Mouse (Mus musculus) lung, adult 2 months (tissue): ENCODE results near the gene Tmem260. TPM values are rescaled to one million over a fixed set of nuclear protein-coding genes. Genes with fewer than 3 reads are reported as not detected.
"Not testable (repeated sequence)": the region's sequence is repeated elsewhere in the genome, so short reads cannot be mapped to it uniquely, and the experiment has no call there.

ENCODE experiments used
- DNase-seq: peaks from one replicate; pipeline ENCODE4 v3.0.0; 2022
- H3K4me1 ChIP-seq: fragments of 200-500 bp; 2 replicates; pipeline ENCODE4 v1.6.1; 2011; ENCODE audit warnings: low read length; ENCODE audit not compliant: control insufficient read depth, insufficient read depth
- H3K4me3 ChIP-seq: fragments of 200-500 bp; replicated peaks from 2 replicates; pipeline ENCODE3; 2011; ENCODE audit warnings: low read depth, mild to moderate bottlenecking, control low read depth, low read length; ENCODE audit errors: extremely low read depth
- CTCF ChIP-seq: fragments of 200-500 bp; IDR thresholded peaks from 2 replicates; pipeline ENCODE4 v1.5.1; 2011; ENCODE audit warnings: mild to moderate bottlenecking, low read length, control low read depth; ENCODE audit not compliant: insufficient read depth
- POLR2A ChIP-seq: fragments of 200-500 bp; IDR thresholded peaks from 2 replicates; pipeline ENCODE4 v1.6.1; 2011; ENCODE audit warnings: low read depth, mild to moderate bottlenecking, control low read depth, low read length, borderline replicate concordance; ENCODE audit errors: extremely low read depth
- WGBS: fragments of 180-500 bp; shearing (Covaris S2); methylation state at CpG from one replicate; pipeline ENCODE4 v1.1.7; 2018; 5-methylcytosine and 5-hydroxymethylcytosine counted together
- polyA plus RNA-seq: library from polyadenylated mRNA; depleted of rRNA; stranded (reverse); fragments of >200 nt; gene quantifications from 2 replicates; pipeline ENCODE4 v1.2.3, GENCODE M21; 2012

Gene Tmem260
- polyA plus RNA-seq, 1 experiment, result 15.7 TPM

GRCm38 (mm10) chr14:48475370-48475769 lies 29.4 kb downstream of the Tmem260 start:
- Histone ChIP-seq H3K4me3 (no peak overlapping the region), H3K4me1 (no peaks in the 10 kb centered on the region)
- TF ChIP-seq CTCF (no peak), POLR2A (no peak)
- no peak for DNase-seq
- WGBS, result 87% methylated on average over 1 of the region's 1 CpGs

GRCm38 (mm10) chr14:48475834-48476233 lies 29.9 kb downstream of the Tmem260 start:
- WGBS, result 63% methylated on average over 3 of the region's 3 CpGs
- not testable (repeated sequence) for H3K4me3 ChIP-seq, H3K4me1 ChIP-seq, DNase-seq

GRCm38 (mm10) chr14:48476278-48476677 lies 30.4 kb downstream of the Tmem260 start:
- no peak overlapping the region for H3K4me3 ChIP-seq
- no peak for DNase-seq
- TF ChIP-seq POLR2A, result no peak
- no peak for TF ChIP-seq CTCF
- no peaks in the 10 kb centered on the region for H3K4me1 ChIP-seq
- 43% methylated on average over 8 of the region's 8 CpGs for WGBS

GRCm38 (mm10) chr14:48481591-48481990 lies 35.7 kb downstream of the Tmem260 start:
- Histone ChIP-seq H3K4me1 (no peaks in the 10 kb centered on the region), H3K4me3 (no peak overlapping the region)
- no peak for DNase-seq
- TF ChIP-seq POLR2A (no peak), CTCF (no peak)
- WGBS, result 75% methylated on average over 7 of the region's 7 CpGs

- Histone ChIP-seq H3K4me1 (no peaks in the 10 kb centered on the region), H3K4me3 (no peak overlapping the region)
- no peak for DNase-seq
- TF ChIP-seq CTCF (no peak), POLR2A (no peak)
- WGBS, result 89% methylated on average over 6 of the region's 6 CpGs
Observed at GRCm38 (mm10) chr14:48482762-48483161, 36.8 kb downstream of the Tmem260 start.

GRCm38 (mm10) chr14:48493896-48494295 lies 48.0 kb downstream of the Tmem260 start:
- Histone ChIP-seq H3K4me1 (no peaks in the 10 kb centered on the region), H3K4me3 (no peak overlapping the region)
- WGBS, result 21% methylated on average over 4 of the region's 4 CpGs
- peak; percentile 70 for TF ChIP-seq CTCF
- TF ChIP-seq POLR2A, result no peak
- peak; percentile 18 for DNase-seq

- 91% methylated on average over 7 of the region's 7 CpGs for WGBS
Observed at GRCm38 (mm10) chr14:48502573-48502972, 56.6 kb downstream of the Tmem260 start.

GRCm38 (mm10) chr14:48503691-48504565 lies 58.0 kb downstream of the Tmem260 start:
- WGBS, result 65% methylated on average over 18 of the region's 18 CpGs
- TF ChIP-seq POLR2A, result no peak
- no peak for TF ChIP-seq CTCF
- DNase-seq, result no peak

More at GRCm38 (mm10) chr14:48502573-48502972, 56.6 kb downstream of the Tmem260 start:
- DNase-seq, result no peak
- H3K4me3 ChIP-seq, result no peak overlapping the region
- TF ChIP-seq CTCF (no peak), POLR2A (no peak)
- H3K4me1 ChIP-seq, result no peaks in the 10 kb centered on the region

GRCm38 (mm10) chr14:48504566-48504950 lies 58.6 kb downstream of the Tmem260 start:
- no peak for TF ChIP-seq POLR2A
- no peak for TF ChIP-seq CTCF
- H3K4me3 ChIP-seq, result no peak overlapping the region
- no peaks in the 10 kb centered on the region for H3K4me1 ChIP-seq
- 68% methylated on average over 9 of the region's 9 CpGs for WGBS
- no peak for DNase-seq

More at GRCm38 (mm10) chr14:48503691-48504565, 58.0 kb downstream of the Tmem260 start:
- no peak overlapping the region for H3K4me3 ChIP-seq
- H3K4me1 ChIP-seq, result no peaks in the 10 kb centered on the region

- DNase-seq, result no peak
- TF ChIP-seq POLR2A, result no peak
- TF ChIP-seq CTCF, result no peak
- 96% methylated on average over 12 of the region's 12 CpGs for WGBS
- H3K4me3 ChIP-seq, result no peak overlapping the region
- H3K4me1 ChIP-seq, result no peaks in the 10 kb centered on the region
Observed at GRCm38 (mm10) chr14:48505606-48506005, 59.7 kb downstream of the Tmem260 start.
